Mouse (Mus musculus) thymus, postnatal 14 days (tissue): Measurements from ENCODE around the gene Faf2.
"Not testable (repeated sequence)": the region's sequence is repeated elsewhere in the genome, so short reads cannot be mapped to it uniquely, and the experiment has no call there.

Source experiments
- DNase-seq: peaks from one replicate; pipeline ENCODE4 v3.0.0; 2021

Gene Faf2

DNA sequence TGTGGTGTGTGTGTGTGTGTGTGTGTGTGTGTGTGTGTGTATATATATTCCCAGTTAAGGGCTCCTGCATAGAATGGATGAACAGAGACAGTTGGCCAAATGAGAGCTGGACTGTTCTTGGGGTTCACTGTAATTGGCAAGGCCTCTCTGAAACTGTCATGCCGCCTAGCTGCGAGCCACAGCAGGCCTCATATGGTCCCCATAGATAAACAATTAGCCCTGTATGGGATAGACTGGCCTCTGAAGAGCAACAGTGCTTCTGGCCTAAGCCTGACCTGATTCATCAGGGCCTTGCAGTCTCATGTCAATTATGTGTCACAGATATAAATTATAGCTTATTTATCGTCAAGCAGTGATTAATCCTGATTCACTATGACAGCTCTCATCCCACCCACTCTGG lies 13.6 kb upstream of the Faf2 start:
- DNase-seq = no peak

GRCm38 (mm10) chr13:54608666-54609065 lies 12.9 kb upstream of the Faf2 start:
- no peak for DNase-seq

DNA sequence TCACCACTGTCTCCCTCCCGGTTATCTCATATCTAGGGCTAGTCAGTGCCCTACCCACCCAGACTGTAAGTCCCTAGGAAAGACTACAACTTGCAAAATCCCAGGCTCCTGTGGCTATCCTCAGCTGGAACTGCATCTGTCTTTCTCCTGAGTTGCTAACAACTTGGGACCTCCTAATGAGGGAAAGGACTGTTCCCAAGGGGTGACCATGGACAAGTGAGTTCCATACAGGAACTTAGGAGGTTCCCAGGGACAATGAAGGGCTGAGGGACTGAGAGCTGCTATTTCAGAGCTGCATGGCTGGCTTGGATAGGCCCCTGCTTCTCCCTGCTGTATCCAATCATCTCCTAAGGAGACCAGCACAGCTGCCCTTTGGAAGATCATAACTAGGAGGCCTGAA lies 12.3 kb upstream of the Faf2 start:
- DNase-seq = no peak

- DNase-seq = peak; percentile 22
Measured at GRCm38 (mm10) chr13:54610613-54610971, 11.0 kb upstream of the Faf2 start.

DNA sequence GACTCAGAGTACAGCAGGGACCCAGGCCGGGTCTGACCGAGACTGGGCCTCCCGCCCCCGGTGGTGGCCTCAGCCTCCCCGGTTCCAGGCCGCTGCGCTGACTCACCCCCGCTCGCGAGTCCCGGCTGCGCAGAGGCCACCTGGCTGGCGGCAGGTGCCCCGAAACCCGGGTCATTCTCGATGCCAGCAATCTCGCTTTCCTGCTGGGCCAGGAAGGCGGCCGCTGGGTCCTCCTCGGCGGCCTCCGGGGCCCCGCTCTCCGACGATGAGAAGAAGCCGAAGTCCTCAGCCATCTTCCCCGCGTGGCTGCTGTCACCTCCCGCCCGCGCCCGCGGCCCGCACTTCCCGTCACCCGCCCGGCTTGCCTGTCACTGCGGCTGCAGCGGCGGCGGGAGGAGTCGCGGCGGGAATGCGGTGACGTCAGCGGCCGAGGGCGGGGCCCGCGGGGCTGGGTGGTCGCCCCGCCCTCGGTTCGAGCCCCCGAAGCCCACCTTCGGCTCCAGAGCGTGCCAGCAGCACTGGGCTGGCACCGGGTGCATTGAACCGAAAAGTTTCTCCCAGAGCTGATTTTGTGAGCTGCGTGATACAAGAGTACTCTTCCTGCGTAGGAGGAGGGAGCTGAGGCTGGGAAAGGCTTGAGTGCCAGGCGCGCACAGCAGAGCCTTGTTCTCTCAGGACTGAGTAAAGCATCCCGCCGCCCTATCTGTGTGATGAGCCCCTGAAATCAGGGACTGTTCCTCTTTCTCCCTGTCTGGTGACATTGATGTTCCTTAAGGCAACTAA lies 10.4 kb upstream of the Faf2 start, which contains the start of gene Cltb:
Cltb (minus strand) TSS at position 373 of the 783 bp plus-strand sequence.
- DNase-seq = peak; percentile 92

DNA sequence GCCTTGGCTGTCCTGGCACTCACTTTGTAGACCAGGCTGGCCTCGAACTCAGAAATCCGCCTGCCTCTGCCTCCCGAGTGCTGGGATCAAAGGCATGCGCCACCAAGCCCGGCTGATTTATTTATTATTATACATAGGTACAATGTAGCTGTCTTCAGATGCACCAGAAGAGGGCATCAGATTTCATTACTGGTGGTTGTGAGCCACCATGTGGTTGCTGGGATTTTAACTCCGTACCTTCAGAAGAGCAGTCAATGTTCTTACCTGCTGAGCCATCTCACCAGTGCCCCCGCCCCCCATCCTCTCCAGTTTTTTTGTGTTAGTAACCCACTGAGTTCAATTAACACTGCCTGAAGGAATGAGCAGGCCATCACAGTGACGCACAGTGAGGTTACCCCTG lies 8.4 kb upstream of the Faf2 start:
- DNase-seq = not testable (repeated sequence)

- DNase-seq = no peak
Measured at GRCm38 (mm10) chr13:54616307-54616706, 5.3 kb upstream of the Faf2 start.

DNA sequence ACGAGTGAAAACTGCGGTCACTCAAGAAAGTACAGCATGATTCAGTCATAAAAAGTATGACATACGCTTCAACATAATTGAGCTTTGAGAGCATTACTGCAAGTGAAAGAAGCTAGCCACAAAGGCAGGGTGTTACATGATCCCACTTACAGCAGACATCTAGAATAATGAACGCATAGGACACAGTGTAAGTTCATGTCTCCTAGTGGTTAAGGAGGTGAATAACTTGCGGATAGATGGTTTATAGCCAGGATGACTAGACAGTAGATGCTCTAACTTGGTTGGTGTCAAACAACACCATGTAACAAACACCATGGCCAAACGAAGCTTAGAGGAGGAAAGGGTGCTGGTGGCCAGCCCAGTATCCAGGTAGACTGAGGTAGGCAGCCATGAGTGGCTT lies 4.6 kb upstream of the Faf2 start:
- no peak for DNase-seq

- DNase-seq = no peak
Measured at GRCm38 (mm10) chr13:54621960-54622521, 457 bp downstream of the Faf2 start.

DNA sequence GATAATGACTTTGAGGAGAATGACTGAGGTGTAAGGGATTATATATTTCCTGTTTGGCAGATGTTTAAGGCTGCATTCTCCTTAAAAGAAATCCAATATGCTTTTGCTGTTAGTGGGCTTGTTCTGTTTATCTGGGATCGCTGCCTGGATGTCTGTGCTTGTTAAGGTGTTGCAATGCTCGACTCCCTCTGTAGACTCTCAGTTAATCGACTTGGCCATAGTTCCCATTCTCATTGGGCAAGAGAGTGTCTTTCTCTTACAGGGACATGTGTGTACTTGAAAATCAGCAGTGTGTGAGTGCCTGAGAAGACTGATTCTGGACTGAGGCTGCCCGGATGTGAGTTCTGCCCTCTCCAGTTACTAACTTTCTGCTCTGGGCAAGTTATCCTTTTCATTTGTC lies 7.5 kb downstream of the Faf2 start:
- DNase-seq = no peak

GRCm38 (mm10) chr13:54632731-54633277 lies 11.2 kb downstream of the Faf2 start:
- DNase-seq = no peak

GRCm38 (mm10) chr13:54635011-54635410 lies 13.4 kb downstream of the Faf2 start:
- DNase-seq = no peak

DNA sequence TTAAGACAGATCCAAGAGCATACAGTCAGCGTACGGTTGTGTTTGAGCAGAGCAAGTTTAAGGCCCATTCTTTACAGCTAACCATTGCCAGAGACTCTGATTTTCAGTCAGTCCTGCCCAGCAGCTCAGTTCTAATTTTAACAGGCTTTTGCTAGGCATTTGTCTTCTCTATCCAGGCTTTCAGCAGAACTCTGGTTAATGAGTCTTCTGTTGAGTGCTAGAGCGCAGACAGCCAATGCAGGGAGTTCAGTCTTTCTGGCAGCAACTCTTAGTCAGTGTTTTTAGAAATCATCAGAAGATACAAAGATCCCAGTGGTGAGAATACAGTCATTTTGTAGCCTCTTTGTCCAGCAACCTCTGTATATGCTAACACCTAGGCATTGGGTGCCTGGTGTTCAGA lies 28.9 kb downstream of the Faf2 start:
- no peak for DNase-seq

DNA sequence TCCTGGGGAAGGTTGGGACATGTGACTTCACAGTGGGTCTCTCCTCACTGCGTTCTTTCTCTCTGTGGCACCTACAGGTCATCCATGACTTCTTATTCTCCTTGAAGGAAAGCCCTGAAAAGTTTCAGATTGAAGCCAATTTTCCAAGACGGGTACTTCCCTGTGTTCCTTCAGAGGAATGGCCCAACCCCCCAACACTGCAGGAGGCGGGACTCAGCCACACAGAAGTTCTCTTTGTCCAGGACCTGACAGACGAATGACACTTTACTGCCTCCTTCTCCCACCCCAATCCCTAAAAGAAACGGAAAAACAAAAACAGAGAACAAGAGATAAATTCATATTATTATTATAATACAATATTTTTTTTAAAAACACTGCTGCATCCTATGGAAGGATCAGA lies 39.3 kb downstream of the Faf2 start:
- DNase-seq = no peak

DNA sequence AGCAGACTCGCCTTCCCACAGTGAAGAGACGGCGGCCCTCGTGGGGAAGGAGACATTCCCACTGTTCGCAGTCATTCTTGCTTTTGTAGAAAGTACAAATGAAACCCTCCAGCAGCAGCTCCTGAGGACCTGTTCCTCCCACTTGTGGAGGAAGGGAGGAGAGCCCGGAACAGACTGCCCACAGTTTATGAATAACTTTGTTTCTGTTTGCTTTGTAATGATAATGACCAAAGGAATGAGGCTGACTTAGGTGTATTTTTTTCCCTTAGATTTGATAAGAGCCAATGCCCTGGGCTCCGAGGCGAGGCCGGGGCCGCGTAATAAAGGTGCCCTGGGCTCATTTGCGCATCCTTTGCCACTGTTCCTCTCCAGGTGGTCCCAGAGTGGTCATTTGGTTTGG lies 39.8 kb downstream of the Faf2 start:
- no peak for DNase-seq

DNA sequence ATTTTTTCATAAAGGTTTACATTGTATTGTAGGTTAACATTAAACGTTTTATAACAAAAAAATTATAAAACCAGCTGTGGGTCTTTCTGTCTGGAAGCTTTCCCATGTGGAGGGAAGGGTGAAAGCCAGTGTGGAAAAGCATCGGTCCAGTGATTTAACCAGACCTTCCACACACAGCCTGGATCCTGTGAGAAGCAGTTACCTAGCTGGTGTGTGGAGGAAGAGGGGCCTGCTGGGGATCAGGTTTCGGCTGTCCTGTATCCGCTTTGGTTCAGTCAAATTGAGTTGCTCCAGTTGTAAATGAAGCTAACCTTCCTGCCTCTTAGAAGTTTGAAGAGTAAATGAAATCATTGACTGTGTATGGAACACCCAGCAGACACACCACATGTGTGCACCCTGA lies 42.4 kb downstream of the Faf2 start:
- DNase-seq = no peak

- DNase-seq = no peak
Measured at GRCm38 (mm10) chr13:54664509-54664908, 42.9 kb downstream of the Faf2 start.

DNA sequence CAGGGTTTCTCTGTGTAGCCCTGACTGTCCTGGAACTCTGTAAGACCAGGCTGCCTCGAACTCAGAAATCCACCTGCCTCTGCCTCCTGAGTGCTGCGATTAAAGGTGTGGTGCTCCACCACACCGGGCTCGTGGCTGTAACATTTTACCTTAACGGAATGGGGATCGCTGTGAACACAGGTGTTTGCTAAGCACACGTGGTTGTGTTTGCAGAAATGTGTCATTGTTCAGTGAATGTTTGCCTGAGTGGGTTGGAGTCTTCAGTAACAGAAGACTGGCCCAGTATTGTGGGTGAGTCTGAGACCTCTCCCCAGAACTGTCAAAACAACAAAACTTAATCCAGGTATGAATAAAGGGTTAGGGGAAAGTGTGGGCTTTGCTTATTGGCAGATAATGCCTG lies 43.5 kb downstream of the Faf2 start:
- no peak for DNase-seq

GRCm38 (mm10) chr13:54670491-54670890 lies 48.9 kb downstream of the Faf2 start:
- DNase-seq = no peak

GRCm38 (mm10) chr13:54675895-54676590 lies 54.5 kb downstream of the Faf2 start:
- no peak for DNase-seq

DNA sequence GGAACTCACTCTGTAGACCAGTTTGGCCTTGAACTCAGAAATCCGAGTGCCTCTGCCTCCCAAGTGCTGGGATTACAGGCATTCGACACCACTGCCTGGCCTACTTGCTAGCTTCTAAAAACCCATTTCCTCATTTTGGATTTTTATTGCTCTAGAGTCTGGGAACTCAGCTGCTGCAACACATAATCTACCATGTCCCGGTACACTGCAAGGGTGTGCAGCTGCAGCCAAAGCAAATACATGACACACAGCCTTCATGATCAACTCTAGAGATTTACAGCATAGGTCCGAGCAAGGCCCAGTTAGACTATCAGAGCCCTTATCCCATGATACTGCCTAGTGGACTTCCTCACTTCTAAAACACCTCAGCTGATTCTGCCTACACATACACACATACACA lies 56.7 kb downstream of the Faf2 start:
- no peak for DNase-seq

- DNase-seq = no peak
Measured at GRCm38 (mm10) chr13:54680184-54680853, 58.7 kb downstream of the Faf2 start.

- no peak for DNase-seq
Measured at GRCm38 (mm10) chr13:54681291-54681690, 59.7 kb downstream of the Faf2 start.
